Mouse (Mus musculus) kidney, embryonic 16.5 days (tissue): ENCODE results near the gene Gm3072. TPM values are rescaled to one million over a fixed set of nuclear protein-coding genes. Genes with fewer than 3 reads are reported as not detected.

Experiments
- polyA plus RNA-seq: library from polyadenylated mRNA; unstranded; fragments of >200 nt; fragmentation: Nextera tagmentation; extraction: Ambion mirVana; gene quantifications from 2 replicates; pipeline ENCODE4 v1.2.1, GENCODE M21; 2015

Gm3072 gene
- polyA plus RNA-seq, 1 experiment from 2014 or later, result not detected

Other genes with a start within 250 kb of the Gm3072 start
- not detected in 2 replicates for gene Gm7945, start 238.2 kb downstream of the Gm3072 start, polyA plus RNA-seq
- not detected in 2 replicates for gene Gm6482, start 216.3 kb downstream of the Gm3072 start, polyA plus RNA-seq
- not detected in 2 replicates for gene Gm7954, start 171.1 kb downstream of the Gm3072 start, polyA plus RNA-seq
- gene Gm3486, start 135.1 kb downstream of the Gm3072 start, polyA plus RNA-seq, result not detected in 2 replicates
- not detected in 2 replicates for gene Gm7970, start 69.0 kb downstream of the Gm3072 start, polyA plus RNA-seq
- not detected in 2 replicates for gene 1700049E17Rik2, start 51.4 kb downstream of the Gm3072 start, polyA plus RNA-seq
- gene Gm3676, start 21.9 kb upstream of the Gm3072 start, polyA plus RNA-seq, result not detected in 2 replicates
- gene Gm8068, start 77.3 kb upstream of the Gm3072 start, polyA plus RNA-seq, result not detected in 2 replicates
- not detected in 2 replicates for gene Gm7929, start 126.0 kb upstream of the Gm3072 start, polyA plus RNA-seq
- not detected in 2 replicates for gene Gm47189, start 147.8 kb upstream of the Gm3072 start, polyA plus RNA-seq